Mouse (Mus musculus): ENCODE data around the gene Rag2. TPM values are rescaled to one million over a fixed set of nuclear protein-coding genes. Genes with fewer than 3 reads are reported as not detected.
A peak's percentile ranks its signal among the peaks of the same experiment; 100 is the strongest.

The Rag2 gene
- not detected in 2 replicates for polyA plus RNA-seq (2016; fragmentation: Nextera tagmentation; extraction: Ambion mirVana)

DNA sequence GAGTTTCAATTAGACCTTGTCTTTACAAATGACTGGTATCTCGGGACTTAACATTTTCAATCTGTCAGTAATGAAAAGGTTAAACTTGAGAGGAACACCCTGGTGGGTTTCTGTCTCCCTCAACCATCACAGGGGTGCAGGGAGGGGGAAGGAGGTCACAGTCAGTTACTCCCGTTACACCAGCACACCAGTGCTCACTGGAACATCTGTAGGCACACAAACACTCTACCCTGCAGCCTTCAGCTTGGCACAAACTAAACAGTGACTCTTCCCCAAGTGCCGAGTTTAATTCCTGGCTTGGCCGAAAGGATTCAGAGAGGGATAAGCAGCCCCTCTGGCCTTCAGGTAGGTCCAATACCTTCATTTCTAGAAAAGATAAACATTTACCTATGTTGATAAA is at the start of gene Rag2:
Gene Rag2 (plus strand): TSS at position 193 of the 400 bp plus-strand sequence.
- no peak for ATAC-seq (ENCODE audit: insufficient number of reproducible peaks, insufficient read depth, low FRiP score, low TSS enrichment, low read depth)
- Histone ChIP-seq H3K27me3 (no peaks in the 10 kb centered on the region), H3K4me2 (no peak within 1 kb of the TSS), H3K9me3 (no peaks in the 10 kb centered on the region), H3K4me1 (replicated peaks) (peaks cover 16% of the 10 kb centered on the region), H3K27ac (no peak within 1 kb of the TSS), H3K4me3 (replicated peaks) (no peak within 1 kb of the TSS), H3K36me3 (no peaks in the 10 kb centered on the region), H3K9ac (replicated peaks) (no peak within 1 kb of the TSS)
- WGBS = 64% methylated on average over 4 of the region's 4 CpGs

DNA sequence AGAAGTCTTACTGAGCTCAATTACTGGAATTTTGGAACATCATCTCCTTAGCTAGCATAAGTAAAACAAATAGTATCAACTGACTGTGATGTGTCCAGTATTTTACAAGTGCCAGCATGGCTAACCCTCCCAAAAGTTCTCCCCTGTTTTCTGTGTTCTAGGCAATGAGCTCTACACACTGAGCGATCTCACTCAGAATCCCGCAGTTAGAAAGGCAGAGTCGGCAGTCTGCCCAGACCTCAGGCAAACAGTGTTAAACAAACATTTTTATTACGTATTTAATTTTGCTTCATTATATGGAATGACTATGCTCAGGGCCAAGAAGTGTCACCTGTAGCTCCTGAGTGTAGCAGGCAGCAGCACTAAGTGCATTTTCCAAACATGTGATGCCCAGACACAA is 47.3 kb upstream of the Rag2 start:
- WGBS = 52% methylated on average over 4 of the region's 4 CpGs
- ATAC-seq (ENCODE audit: insufficient number of reproducible peaks, insufficient read depth, low FRiP score, low TSS enrichment, low read depth) = no peak

DNA sequence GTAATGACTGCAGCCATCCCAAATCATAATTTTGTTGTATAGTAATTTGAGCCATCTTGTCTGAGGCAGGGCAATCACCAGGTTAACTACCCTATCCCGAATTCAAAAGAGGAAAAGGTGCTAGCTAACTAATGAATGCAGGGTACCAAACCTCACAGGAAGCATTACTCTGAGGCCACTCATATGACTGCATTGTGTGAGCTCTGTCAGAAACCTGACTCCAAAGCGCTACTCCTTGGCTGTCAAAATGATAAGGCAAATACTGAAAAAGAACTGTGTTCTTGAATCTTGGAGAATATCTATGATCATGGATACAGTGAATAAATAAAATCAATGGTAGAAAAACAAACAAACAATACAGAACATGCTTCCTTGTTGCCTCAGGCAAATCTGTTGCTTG is 44.5 kb upstream of the Rag2 start:
- H3K27me3 ChIP-seq = no peaks in the 10 kb centered on the region

More for the DNA sequence above, 47.3 kb upstream of the Rag2 start:
- Histone ChIP-seq H3K36me3 (no peaks in the 10 kb centered on the region), H3K9ac (replicated peaks) (no peak overlapping the region), H3K4me1 (replicated peaks) (peaks cover 41% of the 10 kb centered on the region), H3K4me3 (replicated peaks) (no peak overlapping the region), H3K27ac (no peak overlapping the region), H3K4me2 (no peak overlapping the region), H3K27me3 (no peaks in the 10 kb centered on the region), H3K9me3 (no peaks in the 10 kb centered on the region)

DNA sequence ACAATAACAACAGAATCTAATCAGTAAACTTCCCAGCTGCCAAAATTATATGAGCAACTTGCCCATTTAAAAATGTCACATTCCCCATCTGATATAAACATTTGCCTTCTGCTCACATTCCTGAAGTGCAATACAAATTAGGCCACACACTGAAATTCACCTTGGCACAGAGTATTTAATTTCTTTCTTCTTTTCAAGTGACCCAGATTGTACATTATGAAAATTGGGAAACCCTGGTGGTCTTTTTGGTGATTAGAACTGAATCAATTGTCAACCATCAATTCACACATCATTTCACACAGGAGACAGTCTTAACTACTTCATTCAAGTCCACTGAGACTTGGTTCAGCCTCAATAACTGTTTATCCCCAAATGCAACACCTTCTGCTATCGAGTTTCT is 44.1 kb upstream of the Rag2 start:
- H3K4me2 ChIP-seq = no peak overlapping the region
- H3K4me1 ChIP-seq (replicated peaks) = peaks cover 35% of the 10 kb centered on the region
- H3K27me3 ChIP-seq = no peaks in the 10 kb centered on the region
- ATAC-seq (ENCODE audit: insufficient number of reproducible peaks, insufficient read depth, low FRiP score, low TSS enrichment, low read depth) = no peak
- H3K36me3 ChIP-seq = peaks cover 5% of the 10 kb centered on the region; the same call in 1 of the 2 replicates
- no peaks in the 10 kb centered on the region for H3K9me3 ChIP-seq
- H3K9ac ChIP-seq (replicated peaks) = no peak overlapping the region
- H3K27ac ChIP-seq = no peak overlapping the region
- H3K4me3 ChIP-seq (replicated peaks) = no peak overlapping the region
- 27% methylated on average over 1 of the region's 1 CpGs for WGBS

More for the DNA sequence above, 44.5 kb upstream of the Rag2 start:
- 44% methylated on average over 2 of the region's 2 CpGs for WGBS
- H3K4me1 ChIP-seq (replicated peaks) = peaks cover 39% of the 10 kb centered on the region
- no peak overlapping the region for H3K9ac ChIP-seq (replicated peaks)
- H3K4me3 ChIP-seq (replicated peaks) = no peak overlapping the region
- no peak for ATAC-seq (ENCODE audit: insufficient number of reproducible peaks, insufficient read depth, low FRiP score, low TSS enrichment, low read depth)
- no peak overlapping the region for H3K27ac ChIP-seq
- peaks cover 4% of the 10 kb centered on the region; the same call in 1 of the 2 replicates for H3K36me3 ChIP-seq
- H3K9me3 ChIP-seq = no peaks in the 10 kb centered on the region
- H3K4me2 ChIP-seq = no peak overlapping the region

DNA sequence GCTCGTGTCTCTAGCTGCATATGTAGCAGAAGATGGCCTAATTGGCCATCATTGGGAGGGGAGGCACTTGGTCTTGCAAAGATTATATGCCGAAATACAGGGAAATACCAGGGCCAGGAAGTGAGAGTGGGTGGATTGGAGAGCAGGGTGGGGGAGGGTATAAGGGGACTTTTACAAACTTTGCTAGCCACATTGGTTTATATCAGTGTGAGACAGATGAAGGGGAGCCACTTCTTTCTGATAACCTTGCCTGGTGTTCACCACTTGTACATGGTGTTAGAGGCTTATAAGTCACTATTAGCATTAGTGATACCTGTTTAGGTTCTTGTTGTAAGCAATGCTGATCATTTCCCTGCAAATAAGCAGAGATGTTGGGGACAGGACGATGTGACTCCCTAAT is 43.5 kb upstream of the Rag2 start:
- Histone ChIP-seq H3K27ac (no peak overlapping the region), H3K4me1 (replicated peaks) (peaks cover 32% of the 10 kb centered on the region), H3K27me3 (no peaks in the 10 kb centered on the region), H3K4me3 (replicated peaks) (no peak overlapping the region), H3K9ac (replicated peaks) (no peak overlapping the region), H3K4me2 (no peak overlapping the region), H3K9me3 (no peaks in the 10 kb centered on the region), H3K36me3 (peaks cover 5% of the 10 kb centered on the region; the same call in 1 of the 2 replicates)
- 59% methylated on average over 3 of the region's 3 CpGs for WGBS
- no peak for ATAC-seq (ENCODE audit: insufficient number of reproducible peaks, insufficient read depth, low FRiP score, low TSS enrichment, low read depth)

DNA sequence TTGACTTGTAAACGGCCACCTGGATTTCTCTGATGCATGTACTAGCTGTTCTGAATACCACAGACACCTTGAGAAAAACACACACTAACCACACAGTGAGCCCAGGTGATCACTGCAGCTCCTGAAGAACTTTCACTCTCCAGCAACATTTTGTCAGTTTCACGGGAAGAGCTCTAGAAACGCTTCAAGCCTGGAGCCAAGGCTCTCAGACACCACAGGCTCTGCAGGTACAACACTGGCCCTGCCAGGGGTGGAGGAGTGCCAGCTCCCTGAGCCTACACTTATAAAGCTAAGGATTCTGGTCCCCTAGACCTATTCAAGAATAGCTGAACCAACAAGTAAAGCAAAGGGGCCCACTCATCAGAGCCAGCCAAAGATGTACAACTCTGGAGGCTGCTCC is 43.1 kb upstream of the Rag2 start:
- H3K4me1 ChIP-seq (replicated peaks) = peaks cover 27% of the 10 kb centered on the region
- H3K27me3 ChIP-seq = no peaks in the 10 kb centered on the region
- H3K4me2 ChIP-seq = no peak overlapping the region
- no peak overlapping the region for H3K9ac ChIP-seq (replicated peaks)
- no peak overlapping the region for H3K27ac ChIP-seq
- 70% methylated on average over 3 of the region's 3 CpGs for WGBS
- ATAC-seq (ENCODE audit: insufficient number of reproducible peaks, insufficient read depth, low FRiP score, low TSS enrichment, low read depth) = no peak
- no peak overlapping the region for H3K4me3 ChIP-seq (replicated peaks)
- H3K9me3 ChIP-seq = no peaks in the 10 kb centered on the region
- H3K36me3 ChIP-seq = peaks cover 5% of the 10 kb centered on the region; the same call in 1 of the 2 replicates

DNA sequence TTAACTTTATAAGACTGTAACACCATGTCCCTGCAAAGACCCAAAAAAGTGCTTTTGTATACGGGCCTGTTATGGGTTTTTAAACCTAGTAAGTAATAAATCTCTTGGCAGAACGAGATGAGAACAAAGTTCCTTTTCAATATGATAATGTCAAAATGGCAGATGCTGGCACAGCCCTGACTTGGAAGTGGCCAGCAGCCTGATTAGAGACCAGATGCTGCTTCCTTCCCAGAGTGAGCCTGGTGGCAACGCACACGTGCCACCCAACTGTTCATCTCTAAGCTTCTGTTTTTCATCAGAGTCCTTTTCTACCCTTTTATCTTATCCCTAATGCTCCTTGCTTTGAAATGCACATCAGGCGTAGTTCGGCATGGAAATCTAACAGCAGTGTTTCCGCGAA is 33.2 kb upstream of the Rag2 start:
- 31% methylated on average over 8 of the region's 8 CpGs for WGBS
- H3K4me1 ChIP-seq (replicated peaks) = peaks cover 25% of the 10 kb centered on the region
- H3K36me3 ChIP-seq = no peaks in the 10 kb centered on the region
- H3K4me2 ChIP-seq = no peak overlapping the region
- no peaks in the 10 kb centered on the region for H3K27me3 ChIP-seq
- H3K4me3 ChIP-seq (replicated peaks) = no peak overlapping the region
- no peak for ATAC-seq (ENCODE audit: insufficient number of reproducible peaks, insufficient read depth, low FRiP score, low TSS enrichment, low read depth)
- no peak overlapping the region for H3K9ac ChIP-seq (replicated peaks)
- H3K27ac ChIP-seq = no peak overlapping the region
- H3K9me3 ChIP-seq = no peaks in the 10 kb centered on the region

DNA sequence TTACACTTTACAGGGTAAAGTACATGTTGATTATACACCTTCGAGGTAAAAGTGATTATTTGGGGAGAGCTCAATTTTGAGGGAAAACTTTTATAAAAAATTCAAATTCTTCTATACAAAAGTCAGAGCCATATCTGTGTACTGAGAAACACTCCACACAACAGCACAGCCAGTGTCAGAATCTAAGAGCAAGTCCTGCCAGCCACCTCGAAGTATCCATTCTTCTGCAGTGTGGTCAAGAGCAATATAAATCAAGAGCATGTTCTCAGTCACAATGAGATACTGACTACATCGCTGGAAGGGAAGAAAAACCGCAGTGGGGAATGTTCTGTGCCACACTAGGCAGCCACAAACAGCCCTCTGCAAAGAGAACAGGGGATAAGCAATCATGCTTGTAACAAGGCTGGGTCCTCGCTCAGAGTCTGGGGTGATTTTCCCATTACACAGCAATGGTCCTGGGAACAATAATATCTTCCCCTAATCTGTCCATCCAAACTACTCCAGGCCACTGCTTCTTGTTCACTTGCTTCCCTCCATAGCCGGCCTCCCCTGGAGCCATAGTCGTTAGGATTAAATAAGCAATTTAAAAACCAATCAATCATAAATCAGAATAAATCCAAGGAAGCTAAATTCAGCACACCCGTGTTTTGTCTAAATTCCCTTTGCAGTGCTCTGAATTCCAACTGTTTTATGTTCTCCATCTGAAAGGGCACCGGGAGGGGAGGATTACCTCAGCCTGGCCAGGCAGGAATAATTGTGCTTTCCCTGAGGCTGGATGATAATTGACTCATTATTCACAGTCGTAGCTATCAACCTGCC is 32.3 kb upstream of the Rag2 start:
- no peak overlapping the region for H3K9ac ChIP-seq (replicated peaks)
- H3K4me1 ChIP-seq (replicated peaks) = peaks cover 25% of the 10 kb centered on the region
- 8% methylated on average over 10 of the region's 10 CpGs for WGBS
- H3K36me3 ChIP-seq = no peaks in the 10 kb centered on the region
- no peaks in the 10 kb centered on the region for H3K9me3 ChIP-seq
- ATAC-seq (ENCODE audit: insufficient number of reproducible peaks, insufficient read depth, low FRiP score, low TSS enrichment, low read depth) = peak; percentile 21; the same call in 1 of the 2 replicates
- H3K4me3 ChIP-seq (replicated peaks) = no peak overlapping the region
- H3K4me2 ChIP-seq = no peak overlapping the region
- 0 out of 2 replicates have a peak overlapping the region, but pooled peaks have one; percentile 24 for H3K27ac ChIP-seq
- no peaks in the 10 kb centered on the region for H3K27me3 ChIP-seq

DNA sequence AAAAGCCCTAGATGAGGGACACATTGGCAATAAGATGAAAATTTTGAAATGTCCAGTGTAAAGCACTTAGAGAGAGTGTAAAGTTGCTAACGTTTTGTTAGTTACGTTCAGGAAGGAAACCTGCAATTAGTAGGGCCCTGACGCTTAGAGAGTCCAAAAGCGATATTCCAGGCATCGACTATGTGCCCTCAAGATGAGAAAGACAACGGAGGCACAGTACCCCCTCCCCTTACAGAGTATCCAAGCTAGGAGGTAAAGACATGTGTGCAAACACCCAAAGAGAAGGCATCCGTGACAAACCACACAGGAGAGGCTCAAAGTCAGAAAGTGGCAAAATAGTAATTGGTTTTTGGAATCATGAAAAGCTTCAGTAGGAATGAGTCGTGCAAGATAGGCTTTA is 31.6 kb upstream of the Rag2 start:
- no peaks in the 10 kb centered on the region for H3K9me3 ChIP-seq
- H3K4me1 ChIP-seq (replicated peaks) = peaks cover 25% of the 10 kb centered on the region
- 25% methylated on average over 8 of the region's 8 CpGs for WGBS
- H3K27ac ChIP-seq = no peak overlapping the region
- no peaks in the 10 kb centered on the region for H3K36me3 ChIP-seq
- no peak for ATAC-seq (ENCODE audit: insufficient number of reproducible peaks, insufficient read depth, low FRiP score, low TSS enrichment, low read depth)
- no peak overlapping the region for H3K4me2 ChIP-seq
- no peak overlapping the region for H3K4me3 ChIP-seq (replicated peaks)
- no peaks in the 10 kb centered on the region for H3K27me3 ChIP-seq
- H3K9ac ChIP-seq (replicated peaks) = no peak overlapping the region

DNA sequence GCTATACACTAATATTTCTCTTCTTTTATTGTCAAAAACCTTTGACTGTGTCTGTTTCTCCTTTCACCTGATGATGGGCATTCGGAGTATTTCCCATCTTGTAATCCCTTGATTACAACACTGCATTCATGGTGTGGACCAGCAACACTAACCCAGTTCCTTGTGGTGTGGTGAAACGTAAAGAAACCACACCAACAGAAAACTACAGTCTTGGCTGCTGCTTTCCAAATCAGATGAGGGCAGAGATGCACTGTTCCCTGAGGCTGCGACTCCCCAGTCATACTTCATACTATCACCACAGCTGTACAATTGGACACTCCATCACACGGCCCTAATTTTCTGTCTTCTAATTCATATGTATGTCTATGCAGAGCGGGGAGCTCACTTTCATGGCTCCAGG is 29.8 kb upstream of the Rag2 start:
- Histone ChIP-seq H3K36me3 (no peaks in the 10 kb centered on the region), H3K27ac (no peak overlapping the region), H3K4me1 (replicated peaks) (peaks cover 25% of the 10 kb centered on the region), H3K4me2 (no peak overlapping the region), H3K4me3 (replicated peaks) (no peak overlapping the region), H3K9me3 (no peaks in the 10 kb centered on the region), H3K27me3 (no peaks in the 10 kb centered on the region), H3K9ac (replicated peaks) (no peak overlapping the region)
- WGBS = 89% methylated on average over 5 of the region's 5 CpGs
- ATAC-seq (ENCODE audit: insufficient number of reproducible peaks, insufficient read depth, low FRiP score, low TSS enrichment, low read depth) = no peak

DNA sequence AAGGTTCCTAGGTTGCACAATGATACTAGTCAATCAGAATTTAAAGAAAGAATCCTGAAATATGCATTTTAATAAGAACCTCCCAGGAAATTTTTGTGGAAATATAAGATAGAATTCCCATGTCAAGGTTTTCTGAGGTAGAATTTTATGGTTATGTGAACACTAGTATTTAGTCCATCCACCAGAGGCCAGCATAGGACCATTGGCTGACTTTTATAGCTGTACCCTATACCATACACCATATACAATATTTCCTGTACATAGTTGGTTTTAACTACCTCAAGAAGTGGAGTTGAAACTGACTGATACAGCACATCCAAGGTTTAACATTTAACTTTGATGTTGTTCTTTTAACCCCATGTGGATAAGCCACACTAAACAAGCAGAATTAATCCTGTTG is 27.3 kb upstream of the Rag2 start:
- Histone ChIP-seq H3K9me3 (no peaks in the 10 kb centered on the region), H3K9ac (replicated peaks) (no peak overlapping the region), H3K27ac (no peak overlapping the region), H3K4me3 (replicated peaks) (no peak overlapping the region), H3K4me1 (replicated peaks) (peaks cover 27% of the 10 kb centered on the region), H3K4me2 (no peak overlapping the region), H3K27me3 (no peaks in the 10 kb centered on the region), H3K36me3 (no peaks in the 10 kb centered on the region)
- no peak for ATAC-seq (ENCODE audit: insufficient number of reproducible peaks, insufficient read depth, low FRiP score, low TSS enrichment, low read depth)

Measured in limb, embryonic 12.5 days (tissue).